Mouse (Mus musculus) subcutaneous adipose tissue, adult 2 months (tissue): ENCODE data around the gene Vmn2r57. TPM values are rescaled to one million over a fixed set of nuclear protein-coding genes. Genes with fewer than 3 reads are reported as not detected.

Experiments used
- polyA plus RNA-seq: library from polyadenylated mRNA; depleted of rRNA; stranded (reverse); fragments of >200 nt; gene quantifications from 2 replicates; pipeline ENCODE4 v1.2.3, GENCODE M21; 2012; ENCODE audit warnings: low replicate concordance; rRNA removed

The Vmn2r57 gene
- 0.22 and 0.29 TPM in 2 replicates for polyA plus RNA-seq

GRCm38 (mm10) chr7:41448596-41448995, at the start of gene Vmn2r57:
Gene Vmn2r57 (minus strand): TSS chr7:41448696.

GRCm38 (mm10) chr7:41393048-41393971, 55.2 kb downstream of the Vmn2r57 start, which contains the start of gene AI987944:
Gene AI987944 (minus strand): TSS chr7:41393379.

Other genes starting within 250 kb of the Vmn2r57 start
- 3.4 and 4.8 TPM in 2 replicates for gene AI987944, start 55.3 kb downstream of the Vmn2r57 start, polyA plus RNA-seq
- 0.17 and 0.18 TPM in 2 replicates for gene Gm20449, start 50.7 kb upstream of the Vmn2r57 start, polyA plus RNA-seq
- 4.9 and 7.7 TPM in 2 replicates for gene AW146154, start 51.2 kb upstream of the Vmn2r57 start, polyA plus RNA-seq
- gene Gm6871, start 125.0 kb upstream of the Vmn2r57 start, polyA plus RNA-seq, result not detected in 2 replicates
- 2.9 and 5.3 TPM in 2 replicates for gene 2610021A01Rik, start 150.5 kb upstream of the Vmn2r57 start, polyA plus RNA-seq
- gene Zfp788, start 184.5 kb upstream of the Vmn2r57 start, polyA plus RNA-seq, result 1.7 and 2.0 TPM in 2 replicates